Mouse (Mus musculus): ENCODE measurements at regions not wholly inside any gene's neighbourhood (a gene's known extent, or its start where the extent isn't known, plus 50 kb on each side); places are given as distances from the start of the nearest gene placed in this dataset.
A peak's percentile ranks its signal among the peaks of the same experiment; 100 is the strongest.

DNA sequence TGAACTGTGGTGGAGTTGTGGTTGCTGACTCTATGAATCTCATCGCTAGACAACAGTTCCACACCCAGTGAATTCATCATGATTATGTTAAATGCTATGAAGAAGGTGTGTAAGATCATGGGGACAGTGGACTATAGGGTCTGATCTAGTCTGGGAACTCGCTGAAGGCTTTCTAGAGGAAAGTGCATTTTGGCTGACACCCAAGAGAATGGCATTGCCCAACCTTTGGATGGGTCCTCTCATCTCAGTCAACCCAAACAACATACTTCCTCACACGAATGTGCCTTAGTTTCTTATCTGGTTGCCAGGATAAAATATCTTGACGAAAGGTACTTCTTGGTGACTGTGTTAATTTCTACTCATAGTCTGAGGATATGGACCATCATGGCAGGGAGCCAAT is 112.9 kb upstream of the Ado start:
- H3K4me2 ChIP-seq (ENCODE audit: low read depth, low read length) = no peak overlapping the region
- H3K4me3 ChIP-seq (ENCODE audit: low read depth, low read length) = no peak overlapping the region
- no peaks in the 10 kb centered on the region for H3K27me3 ChIP-seq (ENCODE audit: control insufficient read depth, insufficient read depth, low read length)
- no peak overlapping the region for H3K27ac ChIP-seq (ENCODE audit: low read depth, low read length)
- no peak overlapping the region for H3K9ac ChIP-seq (replicated peaks; ENCODE audit: low read depth, low read length)
- H3K9me3 ChIP-seq (ENCODE audit: control insufficient read depth, low read length) = no peaks in the 10 kb centered on the region
- H3K4me1 ChIP-seq (ENCODE audit: control insufficient read depth, insufficient read depth, low read length) = no peaks in the 10 kb centered on the region
- no peak for ATAC-seq (ENCODE audit: low read depth)
- H3K36me3 ChIP-seq (ENCODE audit: control insufficient read depth, insufficient read depth, low read length) = no peaks in the 10 kb centered on the region
- WGBS = 88% methylated on average over 4 of the region's 4 CpGs

DNA sequence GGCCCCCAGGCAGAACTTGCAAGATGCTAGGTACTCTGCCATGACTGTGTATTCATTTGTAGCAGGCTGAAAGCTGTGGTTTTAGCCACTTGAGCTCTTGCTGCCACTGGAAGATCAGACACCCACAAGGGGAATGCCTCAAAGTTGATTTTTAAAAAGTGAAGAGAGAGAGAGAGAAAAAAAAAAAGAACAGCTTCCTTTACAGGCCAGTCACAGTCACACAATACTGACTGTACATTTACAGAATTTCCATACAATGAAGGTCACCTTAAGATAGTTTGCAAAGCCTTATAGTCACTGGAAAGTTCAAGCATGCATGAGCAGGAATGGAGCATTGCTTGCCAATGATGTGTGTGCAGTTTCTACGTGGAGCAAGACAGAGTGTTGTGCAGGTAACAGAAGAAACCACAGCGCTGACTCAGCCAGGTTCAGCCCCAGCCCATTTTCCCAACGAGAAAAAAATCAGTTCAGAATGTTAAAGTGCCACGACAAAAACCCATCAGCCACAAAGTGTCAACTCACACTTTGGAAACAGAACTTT is 109.3 kb upstream of the Ado start:
- Histone ChIP-seq H3K4me3 (ENCODE audit: low read depth, low read length) (no peak overlapping the region), H3K36me3 (ENCODE audit: control insufficient read depth, insufficient read depth, low read length) (no peaks in the 10 kb centered on the region), H3K9ac (replicated peaks; ENCODE audit: low read depth, low read length) (no peak overlapping the region), H3K4me1 (ENCODE audit: control insufficient read depth, insufficient read depth, low read length) (no peaks in the 10 kb centered on the region), H3K9me3 (ENCODE audit: control insufficient read depth, low read length) (no peaks in the 10 kb centered on the region), H3K27ac (ENCODE audit: low read depth, low read length) (no peak overlapping the region), H3K4me2 (ENCODE audit: low read depth, low read length) (no peak overlapping the region), H3K27me3 (ENCODE audit: control insufficient read depth, insufficient read depth, low read length) (no peaks in the 10 kb centered on the region)
- WGBS = 74% methylated on average over 4 of the region's 4 CpGs
- no peak for ATAC-seq (ENCODE audit: low read depth)

DNA sequence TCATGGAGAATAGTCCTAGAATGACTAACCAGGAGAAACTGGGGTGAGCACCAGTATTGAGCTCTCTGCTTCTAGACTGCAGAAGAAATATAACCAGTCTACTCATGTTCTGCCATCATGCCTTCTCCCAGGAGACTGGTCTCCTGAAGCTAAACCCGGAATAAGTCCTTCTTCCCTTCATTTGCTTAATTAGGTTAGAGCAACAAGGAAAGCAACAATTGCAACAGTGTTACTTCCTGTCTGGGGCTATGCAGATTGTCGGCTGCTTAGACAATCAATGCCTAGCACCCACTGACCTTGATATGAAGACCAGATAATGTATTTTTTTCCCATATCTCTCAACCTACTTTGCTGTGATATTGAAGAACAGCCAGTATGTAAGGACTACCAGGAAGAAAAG is 108.5 kb upstream of the Ado start:
- 78% methylated on average over 2 of the region's 2 CpGs for WGBS
- H3K4me1 ChIP-seq (ENCODE audit: control insufficient read depth, insufficient read depth, low read length) = no peaks in the 10 kb centered on the region
- H3K4me2 ChIP-seq (ENCODE audit: low read depth, low read length) = no peak overlapping the region
- H3K9me3 ChIP-seq (ENCODE audit: control insufficient read depth, low read length) = no peaks in the 10 kb centered on the region
- H3K36me3 ChIP-seq (ENCODE audit: control insufficient read depth, insufficient read depth, low read length) = no peaks in the 10 kb centered on the region
- no peak overlapping the region for H3K27ac ChIP-seq (ENCODE audit: low read depth, low read length)
- H3K4me3 ChIP-seq (ENCODE audit: low read depth, low read length) = no peak overlapping the region
- H3K9ac ChIP-seq (replicated peaks; ENCODE audit: low read depth, low read length) = no peak overlapping the region
- ATAC-seq (ENCODE audit: low read depth) = no peak
- no peaks in the 10 kb centered on the region for H3K27me3 ChIP-seq (ENCODE audit: control insufficient read depth, insufficient read depth, low read length)

DNA sequence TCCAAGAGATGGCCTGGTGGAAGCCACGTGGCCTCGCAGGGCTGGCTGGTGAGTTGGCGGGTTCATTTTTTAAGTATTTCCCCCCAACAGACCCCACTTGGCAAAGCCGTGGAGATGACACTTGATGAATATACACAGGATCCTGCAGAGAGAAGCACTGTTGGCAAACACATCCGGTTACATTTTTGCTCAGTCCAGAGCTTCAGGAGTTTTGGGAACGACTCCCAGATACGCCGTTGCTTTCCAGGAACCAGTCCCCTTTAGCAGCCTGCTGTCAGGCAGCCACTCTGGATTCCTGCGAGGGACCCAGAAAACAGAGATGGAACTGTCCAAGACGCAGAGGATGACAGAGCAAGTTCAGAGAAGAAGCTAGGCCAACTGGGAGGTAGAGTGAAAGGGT is 105.8 kb upstream of the Ado start:
- ATAC-seq (ENCODE audit: low read depth) = no peak
- H3K27ac ChIP-seq (ENCODE audit: low read depth, low read length) = no peak overlapping the region
- H3K4me3 ChIP-seq (ENCODE audit: low read depth, low read length) = no peak overlapping the region
- WGBS = 92% methylated on average over 10 of the region's 10 CpGs
- no peak overlapping the region for H3K9ac ChIP-seq (replicated peaks; ENCODE audit: low read depth, low read length)
- H3K9me3 ChIP-seq (ENCODE audit: control insufficient read depth, low read length) = no peaks in the 10 kb centered on the region
- H3K4me1 ChIP-seq (ENCODE audit: control insufficient read depth, insufficient read depth, low read length) = no peaks in the 10 kb centered on the region
- H3K36me3 ChIP-seq (ENCODE audit: control insufficient read depth, insufficient read depth, low read length) = no peaks in the 10 kb centered on the region
- H3K27me3 ChIP-seq (ENCODE audit: control insufficient read depth, insufficient read depth, low read length) = no peaks in the 10 kb centered on the region
- H3K4me2 ChIP-seq (ENCODE audit: low read depth, low read length) = no peak overlapping the region

DNA sequence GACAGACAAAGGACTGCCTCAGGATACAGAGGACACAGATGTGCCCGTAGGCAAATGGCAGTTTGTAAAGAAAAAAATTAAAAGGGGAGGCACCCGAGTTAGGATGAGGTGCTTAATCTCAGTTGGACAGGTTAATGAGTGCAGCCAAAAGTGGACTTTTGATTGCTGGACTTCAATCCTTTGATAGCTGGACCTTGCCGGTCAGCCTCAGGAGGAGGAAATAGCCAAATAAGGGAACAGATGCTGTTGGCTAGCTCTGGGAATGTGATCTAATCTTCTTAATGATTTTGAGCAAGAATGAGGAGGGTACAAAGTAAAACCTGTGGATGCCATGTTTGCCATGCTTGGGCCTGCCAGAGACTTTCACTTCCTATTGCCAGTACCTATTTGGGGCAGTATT is 103.5 kb upstream of the Ado start:
- 65% methylated on average over 3 of the region's 3 CpGs for WGBS

DNA sequence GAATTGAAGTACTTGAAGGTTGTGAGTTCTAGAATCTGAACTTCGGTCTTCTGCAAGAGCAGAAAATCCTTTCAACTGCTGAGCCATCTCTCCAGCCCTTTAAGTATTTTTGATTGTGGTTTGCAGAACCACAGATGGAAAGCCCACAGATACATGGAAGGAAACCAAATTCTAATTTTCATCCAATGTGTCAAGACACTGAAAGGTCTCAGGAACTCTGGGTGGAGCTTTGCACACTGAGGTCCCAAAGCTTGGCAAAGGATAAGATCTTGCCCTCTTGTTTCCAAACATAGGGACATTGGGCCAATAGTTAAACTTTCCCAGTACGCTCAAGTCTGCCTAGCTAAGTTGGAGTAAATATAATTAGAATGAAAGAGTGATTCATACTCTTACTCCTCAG is 102.6 kb upstream of the Ado start:
- no peak overlapping the region for H3K4me2 ChIP-seq (ENCODE audit: low read depth, low read length)
- peaks cover 3% of the 10 kb centered on the region; the same call in 1 of the 2 replicates for H3K4me1 ChIP-seq (ENCODE audit: control insufficient read depth, insufficient read depth, low read length)
- no peaks in the 10 kb centered on the region for H3K36me3 ChIP-seq (ENCODE audit: control insufficient read depth, insufficient read depth, low read length)
- 96% methylated on average over 2 of the region's 2 CpGs for WGBS
- H3K9me3 ChIP-seq (ENCODE audit: control insufficient read depth, low read length) = no peaks in the 10 kb centered on the region
- ATAC-seq (ENCODE audit: low read depth) = no peak
- no peaks in the 10 kb centered on the region for H3K27me3 ChIP-seq (ENCODE audit: control insufficient read depth, insufficient read depth, low read length)
- H3K9ac ChIP-seq (replicated peaks; ENCODE audit: low read depth, low read length) = no peak overlapping the region
- H3K4me3 ChIP-seq (ENCODE audit: low read depth, low read length) = no peak overlapping the region
- no peak overlapping the region for H3K27ac ChIP-seq (ENCODE audit: low read depth, low read length)

More for the DNA sequence above, 103.5 kb upstream of the Ado start:
- Histone ChIP-seq H3K27ac (ENCODE audit: low read depth, low read length) (no peak overlapping the region), H3K4me2 (ENCODE audit: low read depth, low read length) (no peak overlapping the region), H3K36me3 (ENCODE audit: control insufficient read depth, insufficient read depth, low read length) (no peaks in the 10 kb centered on the region), H3K4me3 (ENCODE audit: low read depth, low read length) (no peak overlapping the region), H3K4me1 (ENCODE audit: control insufficient read depth, insufficient read depth, low read length) (peaks cover 3% of the 10 kb centered on the region; the same call in 1 of the 2 replicates), H3K9ac (replicated peaks; ENCODE audit: low read depth, low read length) (no peak overlapping the region), H3K9me3 (ENCODE audit: control insufficient read depth, low read length) (no peaks in the 10 kb centered on the region), H3K27me3 (ENCODE audit: control insufficient read depth, insufficient read depth, low read length) (no peaks in the 10 kb centered on the region)
- ATAC-seq (ENCODE audit: low read depth) = no peak

DNA sequence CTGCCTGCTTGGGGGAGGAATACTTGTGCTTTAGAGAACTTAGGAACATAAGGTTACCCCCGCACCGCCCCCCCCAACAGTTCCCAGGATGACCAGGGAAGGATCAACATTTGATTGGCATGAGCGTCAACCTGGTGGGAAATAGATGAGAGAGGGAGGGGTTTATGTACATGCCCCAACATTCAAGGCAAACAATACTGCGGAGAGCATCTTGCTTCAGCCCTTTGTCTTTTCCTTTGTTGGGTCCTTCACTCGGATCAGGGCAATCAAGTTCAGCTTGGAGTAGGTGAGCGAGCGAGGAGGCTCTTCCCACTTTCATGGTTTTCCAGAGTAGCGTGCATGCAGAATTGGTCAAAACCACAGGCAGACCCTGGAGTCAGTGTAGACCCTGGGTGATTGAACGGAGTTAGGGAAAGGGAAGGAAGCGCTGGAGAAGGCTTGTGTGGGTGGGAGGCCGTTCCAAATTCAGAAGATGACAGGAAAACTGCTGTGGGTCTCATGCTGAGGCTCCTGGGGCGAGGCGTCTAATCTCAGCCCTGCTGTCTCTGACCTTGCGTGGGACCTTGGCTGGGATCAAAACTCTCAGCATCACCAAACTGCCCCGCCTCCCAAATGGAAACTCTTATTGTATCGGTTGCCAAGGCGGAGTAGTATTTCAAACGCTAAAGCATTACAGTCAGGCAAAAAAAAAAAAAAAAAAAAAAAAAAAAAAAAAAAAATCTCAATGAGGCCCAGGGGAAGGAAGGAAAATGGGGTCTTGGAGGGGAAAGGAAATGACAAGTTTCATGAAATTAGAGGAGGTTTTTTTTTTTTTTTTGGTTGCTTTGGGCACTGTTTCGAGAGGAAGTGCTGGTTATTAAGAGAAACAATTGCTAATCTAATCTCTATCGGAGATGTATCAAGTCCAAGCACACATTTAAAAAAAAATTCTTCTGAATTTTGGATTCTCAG is 99.3 kb upstream of the Ado start:
- H3K27ac ChIP-seq (ENCODE audit: low read depth, low read length) = no peak overlapping the region
- no peaks in the 10 kb centered on the region for H3K9me3 ChIP-seq (ENCODE audit: control insufficient read depth, low read length)
- no peaks in the 10 kb centered on the region for H3K27me3 ChIP-seq (ENCODE audit: control insufficient read depth, insufficient read depth, low read length)
- 0 out of 2 replicates have a peak overlapping the region, but pooled peaks have one; percentile 11 for H3K9ac ChIP-seq (replicated peaks; ENCODE audit: low read depth, low read length)
- H3K36me3 ChIP-seq (ENCODE audit: control insufficient read depth, insufficient read depth, low read length) = no peaks in the 10 kb centered on the region
- peak overlapping the region; percentile 56 for H3K4me2 ChIP-seq (ENCODE audit: low read depth, low read length)
- H3K4me3 ChIP-seq (ENCODE audit: low read depth, low read length) = peak overlapping the region; percentile 7; the same call in 1 of the 2 replicates
- 20% methylated on average over 20 of the region's 20 CpGs for WGBS
- H3K4me1 ChIP-seq (ENCODE audit: control insufficient read depth, insufficient read depth, low read length) = peaks cover 3% of the 10 kb centered on the region; the same call in 1 of the 2 replicates
- 0 out of 2 replicates have a peak, but pooled peaks have one; percentile 18 for ATAC-seq (ENCODE audit: low read depth)

DNA sequence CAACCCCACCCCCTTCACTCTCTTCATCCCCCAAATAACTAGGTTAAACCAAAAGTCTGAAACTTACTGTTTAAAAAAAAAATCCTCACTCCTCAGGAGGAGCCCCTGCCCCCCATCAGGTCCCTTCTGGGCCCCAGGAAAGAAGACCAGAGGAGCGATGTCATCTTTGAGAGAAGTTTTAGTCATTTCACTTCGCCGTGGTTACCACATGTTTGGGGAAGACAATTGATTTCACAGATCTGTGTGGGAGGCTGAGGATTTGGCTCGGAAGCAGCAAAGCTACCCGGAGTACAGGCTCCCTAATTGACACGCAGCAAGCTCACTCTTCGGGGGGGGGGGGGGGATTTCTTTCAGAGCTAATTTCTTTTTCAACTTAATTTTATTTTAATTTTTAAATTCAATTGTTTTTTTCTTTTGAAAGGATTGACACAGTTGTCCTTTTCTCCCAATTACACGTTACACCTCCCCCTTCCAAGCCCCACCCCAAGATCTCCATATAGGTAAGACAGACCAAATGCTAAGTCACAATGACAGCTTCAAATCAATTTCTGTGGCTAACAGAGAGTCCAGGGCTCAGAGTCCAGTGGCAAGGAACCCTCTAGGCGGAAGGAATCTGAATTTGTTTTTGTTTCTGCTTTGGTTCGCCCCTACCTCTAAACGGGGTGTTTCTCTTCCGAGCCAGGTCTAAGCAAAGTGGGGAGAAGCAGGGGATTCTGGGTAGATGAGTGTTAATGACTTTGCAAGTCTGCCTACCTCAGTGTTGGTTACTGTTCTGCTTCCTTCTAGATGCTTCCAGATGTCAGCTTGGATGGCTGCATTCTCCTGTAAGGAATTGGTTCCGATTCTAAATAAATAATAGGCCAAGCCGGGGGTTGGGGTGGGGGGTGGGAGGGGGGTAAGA is 98.2 kb upstream of the Ado start:
- H3K36me3 ChIP-seq (ENCODE audit: control insufficient read depth, insufficient read depth, low read length) = no peaks in the 10 kb centered on the region
- no peak overlapping the region; the same call in 1 of the 2 replicates for H3K9ac ChIP-seq (replicated peaks; ENCODE audit: low read depth, low read length)

More for the DNA sequence above, 98.2 kb upstream of the Ado start:
- Histone ChIP-seq H3K4me2 (ENCODE audit: low read depth, low read length) (peak overlapping the region; percentile 56), H3K27ac (ENCODE audit: low read depth, low read length) (no peak overlapping the region), H3K27me3 (ENCODE audit: control insufficient read depth, insufficient read depth, low read length) (no peaks in the 10 kb centered on the region), H3K4me1 (ENCODE audit: control insufficient read depth, insufficient read depth, low read length) (peaks cover 3% of the 10 kb centered on the region; the same call in 1 of the 2 replicates), H3K4me3 (ENCODE audit: low read depth, low read length) (peak overlapping the region; percentile 25), H3K9me3 (ENCODE audit: control insufficient read depth, low read length) (no peaks in the 10 kb centered on the region)
- WGBS = 5% methylated on average over 14 of the region's 14 CpGs
- ATAC-seq (ENCODE audit: low read depth) = peak; percentile 66

All from neural tube, embryonic 14.5 days (tissue).